Mouse (Mus musculus) lung, postnatal 0 days (tissue): ENCODE results near the gene Ctse.

Experiments
- CTCF ChIP-seq: IDR thresholded peaks from 2 replicates; pipeline ENCODE4 v1.5.1; 2016; ENCODE audit warnings: antibody characterized with exemption, mild to moderate bottlenecking
- EP300 ChIP-seq: IDR thresholded peaks from 2 replicates; pipeline ENCODE4 v1.6.1; 2016; ENCODE audit warnings: antibody characterized with exemption, mild to moderate bottlenecking, control low read depth

DNA sequence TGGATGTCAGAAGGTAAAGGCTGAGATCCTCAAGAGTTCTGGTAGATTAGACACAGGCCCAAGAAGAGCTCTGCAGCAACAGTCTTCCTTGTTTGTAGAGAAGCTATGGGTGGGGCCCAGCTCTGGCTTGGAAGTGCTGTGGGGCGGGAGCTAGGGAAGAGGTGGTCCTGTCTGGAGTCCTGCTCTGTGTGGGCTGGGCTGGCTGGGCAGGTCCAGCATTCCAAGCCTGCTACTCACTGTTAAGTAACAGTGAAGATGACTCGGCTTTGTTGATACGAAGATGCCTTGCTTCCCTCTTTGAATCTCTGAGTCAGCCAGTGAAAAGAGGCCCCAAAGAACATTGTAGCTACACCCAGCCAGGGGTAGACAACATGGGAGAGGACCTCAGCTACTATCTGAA is 52.3 kb downstream of the Ctse start:
- TF ChIP-seq CTCF, result no peak
- TF ChIP-seq EP300, result no peak
